Mouse (Mus musculus): ENCODE data around the gene Krtap7-1. TPM values are rescaled to one million over a fixed set of nuclear protein-coding genes. Genes with fewer than 3 reads are reported as not detected.

Gene Krtap7-1
- 3.0 and 11.7 TPM in 2 replicates for polyA plus RNA-seq (2015; fragmentation: Nextera tagmentation; extraction: Ambion mirVana)

DNA sequence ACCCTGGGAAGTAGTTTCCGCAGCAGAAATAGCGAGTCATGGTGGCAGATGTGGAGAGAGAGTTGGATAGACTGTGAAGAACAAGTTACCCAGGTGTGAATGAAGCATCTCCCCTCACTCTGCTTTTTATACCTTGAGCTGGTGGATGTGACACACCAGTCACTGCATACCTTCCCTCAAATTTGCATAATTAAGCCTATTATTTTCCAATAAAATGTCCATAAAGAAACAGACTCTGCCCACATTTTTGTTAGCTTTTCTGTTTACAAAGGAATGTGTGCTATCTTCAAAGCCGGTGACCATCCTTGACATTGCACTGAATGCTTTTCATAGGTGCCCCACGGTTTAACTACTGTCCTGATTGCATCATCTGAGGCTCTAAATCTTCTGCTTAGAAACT, at the start of gene Krtap7-1:
Krtap7-1 (minus strand) TSS at position 101 of the 400 bp plus-strand sequence.
- Histone ChIP-seq H3K9me3 (replicated peaks) (no peaks in the 10 kb centered on the region), H3K4me3 (replicated peaks) (no peak within 1 kb of the TSS), H3K9ac (no peak within 1 kb of the TSS), H3K4me2 (replicated peaks) (no peak within 1 kb of the TSS), H3K4me1 (no peaks in the 10 kb centered on the region), H3K27me3 (no peaks in the 10 kb centered on the region), H3K27ac (replicated peaks) (no peak within 1 kb of the TSS), H3K36me3 (no peaks in the 10 kb centered on the region)
- WGBS = 81% methylated on average over 4 of the region's 4 CpGs
- ATAC-seq (ENCODE audit: insufficient number of reproducible peaks, low FRiP score, low TSS enrichment, low read depth) = no peak

DNA sequence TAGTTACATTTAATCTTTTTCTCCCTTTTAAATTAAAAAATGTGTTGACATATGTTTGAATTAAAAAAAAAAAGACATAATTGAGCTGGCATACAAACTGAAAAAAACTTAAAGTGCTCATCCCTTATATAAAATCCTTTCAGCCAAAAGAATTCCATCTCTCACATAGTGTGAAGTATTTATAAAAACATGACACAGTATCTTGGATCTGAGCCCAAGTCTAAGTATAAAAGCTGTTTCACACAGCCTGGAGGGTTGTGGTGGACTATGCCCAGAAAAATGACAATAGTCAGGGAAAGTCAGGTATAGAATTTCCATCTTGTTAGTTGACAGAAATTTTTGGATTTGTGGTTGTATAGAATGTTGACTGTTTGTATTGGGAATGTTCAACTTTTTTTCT, 42.2 kb upstream of the Krtap7-1 start:
- Histone ChIP-seq H3K9ac (no peak overlapping the region), H3K4me2 (replicated peaks) (no peak overlapping the region), H3K4me3 (replicated peaks) (no peak overlapping the region), H3K4me1 (no peaks in the 10 kb centered on the region), H3K27me3 (no peaks in the 10 kb centered on the region), H3K36me3 (no peaks in the 10 kb centered on the region), H3K27ac (replicated peaks) (no peak overlapping the region), H3K9me3 (replicated peaks) (no peaks in the 10 kb centered on the region)
- no peak for ATAC-seq (ENCODE audit: insufficient number of reproducible peaks, low FRiP score, low TSS enrichment, low read depth)

DNA sequence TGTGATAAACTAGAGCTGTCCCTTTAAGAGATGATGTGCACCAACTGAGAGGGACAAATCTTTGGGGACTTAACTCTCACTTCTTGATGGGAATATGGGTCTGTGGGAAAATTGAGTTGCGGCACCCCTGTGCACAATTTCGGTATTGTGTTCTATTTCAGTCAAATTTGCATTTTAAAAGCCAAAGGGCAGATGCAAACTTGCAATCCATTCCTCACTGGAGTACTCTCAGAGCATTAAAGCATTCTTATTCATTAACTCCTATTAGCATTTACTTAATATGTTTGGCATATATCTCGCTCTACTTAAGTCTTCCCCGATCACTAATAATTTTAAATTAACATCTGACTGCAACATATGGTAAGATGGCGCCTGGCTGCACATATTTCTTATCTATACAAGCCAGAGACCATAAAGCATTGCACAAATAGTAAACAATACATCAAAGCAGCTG, 29.9 kb upstream of the Krtap7-1 start:
- Histone ChIP-seq H3K36me3 (no peaks in the 10 kb centered on the region), H3K4me1 (no peaks in the 10 kb centered on the region), H3K27me3 (no peaks in the 10 kb centered on the region), H3K27ac (replicated peaks) (no peak overlapping the region), H3K9me3 (replicated peaks) (no peaks in the 10 kb centered on the region), H3K9ac (no peak overlapping the region), H3K4me3 (replicated peaks) (no peak overlapping the region), H3K4me2 (replicated peaks) (no peak overlapping the region)
- ATAC-seq (ENCODE audit: insufficient number of reproducible peaks, low FRiP score, low TSS enrichment, low read depth) = no peak
- WGBS = 76% methylated on average over 5 of the region's 5 CpGs

DNA sequence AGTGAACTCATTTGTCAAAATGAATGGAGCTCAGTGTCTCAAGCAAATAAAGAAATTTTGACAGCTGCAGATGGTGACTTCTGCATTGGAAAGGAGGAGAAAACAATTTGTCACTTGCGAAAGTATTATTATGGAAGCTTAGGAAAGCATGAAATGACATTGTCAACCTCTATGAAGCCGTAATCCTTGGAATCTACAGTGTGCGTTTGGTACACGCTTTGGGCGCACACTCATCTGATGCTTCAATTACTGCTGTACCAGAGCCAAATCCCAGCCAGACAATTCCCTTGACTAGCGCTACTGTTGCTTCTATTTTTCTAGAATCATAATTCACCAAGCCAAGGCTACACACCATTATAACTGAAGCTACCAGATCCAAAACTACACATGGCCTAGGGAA, 29.2 kb upstream of the Krtap7-1 start:
- no peak overlapping the region for H3K9ac ChIP-seq
- no peaks in the 10 kb centered on the region for H3K9me3 ChIP-seq (replicated peaks)
- ATAC-seq (ENCODE audit: insufficient number of reproducible peaks, low FRiP score, low TSS enrichment, low read depth) = no peak
- H3K4me1 ChIP-seq = no peaks in the 10 kb centered on the region
- H3K27ac ChIP-seq (replicated peaks) = no peak overlapping the region
- WGBS = 84% methylated on average over 6 of the region's 6 CpGs
- no peak overlapping the region for H3K4me2 ChIP-seq (replicated peaks)
- H3K27me3 ChIP-seq = no peaks in the 10 kb centered on the region
- H3K36me3 ChIP-seq = no peaks in the 10 kb centered on the region
- H3K4me3 ChIP-seq (replicated peaks) = no peak overlapping the region

DNA sequence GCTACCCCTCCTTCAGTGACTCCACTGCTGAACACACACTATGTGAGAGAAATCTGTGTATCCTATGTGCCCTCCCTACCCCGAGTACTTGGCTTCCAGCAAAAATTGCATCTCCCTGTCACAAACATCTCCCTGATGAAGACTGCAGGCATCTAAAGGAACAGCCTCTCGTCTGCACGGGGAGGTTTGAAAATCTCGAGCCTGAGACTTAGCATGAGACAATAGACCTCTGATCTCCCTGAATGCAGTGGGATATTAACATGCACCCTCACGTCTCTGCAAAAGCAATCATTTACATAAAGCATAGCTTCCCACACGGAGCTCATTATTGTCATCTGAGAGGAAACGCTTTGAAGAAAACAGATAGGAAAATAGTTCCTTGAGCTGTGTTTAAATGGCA, 22.4 kb upstream of the Krtap7-1 start:
- Histone ChIP-seq H3K36me3 (no peaks in the 10 kb centered on the region), H3K4me1 (no peaks in the 10 kb centered on the region), H3K9ac (no peak overlapping the region), H3K4me2 (replicated peaks) (no peak overlapping the region), H3K4me3 (replicated peaks) (no peak overlapping the region), H3K27me3 (no peaks in the 10 kb centered on the region), H3K27ac (replicated peaks) (no peak overlapping the region), H3K9me3 (replicated peaks) (no peaks in the 10 kb centered on the region)
- WGBS = 29% methylated on average over 7 of the region's 7 CpGs
- ATAC-seq (ENCODE audit: insufficient number of reproducible peaks, low FRiP score, low TSS enrichment, low read depth) = no peak

DNA sequence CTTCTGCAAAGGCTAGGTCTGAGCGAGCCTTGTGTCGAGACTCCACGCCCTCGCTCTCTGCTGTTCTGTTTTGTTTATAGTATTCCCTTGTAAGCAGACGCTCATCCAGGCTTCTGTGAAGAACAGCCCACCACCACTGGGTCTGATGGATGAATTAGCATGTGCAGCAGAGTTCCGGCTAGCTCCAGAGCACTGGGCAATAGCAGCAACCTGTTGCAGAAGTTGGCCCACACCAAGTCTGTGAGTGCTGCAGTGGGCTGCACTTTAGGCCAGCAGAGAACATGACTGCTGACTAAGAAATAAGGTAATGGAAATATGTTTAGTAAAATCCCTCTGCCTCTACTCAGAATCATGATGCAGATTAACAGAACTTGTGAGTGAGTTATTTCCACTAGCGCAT, 21.7 kb upstream of the Krtap7-1 start:
- H3K27me3 ChIP-seq = no peaks in the 10 kb centered on the region
- H3K9ac ChIP-seq = no peak overlapping the region
- WGBS = 66% methylated on average over 7 of the region's 7 CpGs
- no peaks in the 10 kb centered on the region for H3K9me3 ChIP-seq (replicated peaks)
- no peak overlapping the region for H3K4me3 ChIP-seq (replicated peaks)
- no peak overlapping the region for H3K27ac ChIP-seq (replicated peaks)
- no peak overlapping the region for H3K4me2 ChIP-seq (replicated peaks)
- no peaks in the 10 kb centered on the region for H3K36me3 ChIP-seq
- no peak for ATAC-seq (ENCODE audit: insufficient number of reproducible peaks, low FRiP score, low TSS enrichment, low read depth)
- H3K4me1 ChIP-seq = no peaks in the 10 kb centered on the region

DNA sequence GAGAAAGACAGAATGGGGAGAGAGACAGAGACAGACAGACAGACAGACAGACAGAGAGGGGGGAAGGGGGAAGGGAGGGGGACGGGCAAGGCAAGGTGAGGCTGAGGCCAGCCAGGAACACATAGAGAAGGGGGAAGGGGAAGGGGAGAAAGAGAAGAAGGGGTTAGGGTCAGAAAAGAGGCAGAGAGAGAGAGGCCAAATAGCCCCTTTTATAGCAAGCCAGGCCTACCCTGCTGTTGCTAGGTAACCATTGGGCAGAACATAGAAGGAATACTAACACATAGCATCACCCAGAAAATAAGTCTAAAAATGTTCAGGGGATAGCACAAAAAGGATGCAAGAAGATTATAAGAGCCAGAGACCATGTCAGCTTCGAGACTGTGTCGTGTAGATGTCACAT, 20.3 kb upstream of the Krtap7-1 start:
- no peak for ATAC-seq (ENCODE audit: insufficient number of reproducible peaks, low FRiP score, low TSS enrichment, low read depth)
- Histone ChIP-seq H3K9me3 (replicated peaks) (no peaks in the 10 kb centered on the region), H3K4me3 (replicated peaks) (no peak overlapping the region), H3K9ac (no peak overlapping the region), H3K4me2 (replicated peaks) (no peak overlapping the region), H3K4me1 (no peaks in the 10 kb centered on the region), H3K27ac (replicated peaks) (no peak overlapping the region), H3K27me3 (no peaks in the 10 kb centered on the region), H3K36me3 (no peaks in the 10 kb centered on the region)
- 87% methylated on average over 3 of the region's 3 CpGs for WGBS

DNA sequence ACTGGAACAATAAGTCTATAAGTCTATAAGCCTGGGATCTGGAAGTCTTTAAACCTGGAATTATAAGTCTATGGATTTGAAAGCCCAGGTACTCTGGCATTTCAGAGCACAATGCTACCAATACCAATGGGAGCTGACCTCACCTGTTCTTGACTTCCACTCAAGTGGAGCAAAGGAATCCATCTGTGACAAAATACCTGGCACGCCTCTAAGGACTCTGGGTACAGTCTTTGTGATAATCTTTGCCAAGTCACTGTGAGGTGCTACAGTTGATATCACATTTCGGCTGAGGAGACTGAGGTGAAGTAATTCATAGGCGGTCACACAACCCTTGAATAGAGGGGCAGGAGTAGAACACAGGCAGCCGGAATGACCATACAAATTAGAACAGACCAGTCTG, 12.9 kb upstream of the Krtap7-1 start:
- no peak overlapping the region for H3K4me3 ChIP-seq (replicated peaks)
- ATAC-seq (ENCODE audit: insufficient number of reproducible peaks, low FRiP score, low TSS enrichment, low read depth) = no peak

DNA sequence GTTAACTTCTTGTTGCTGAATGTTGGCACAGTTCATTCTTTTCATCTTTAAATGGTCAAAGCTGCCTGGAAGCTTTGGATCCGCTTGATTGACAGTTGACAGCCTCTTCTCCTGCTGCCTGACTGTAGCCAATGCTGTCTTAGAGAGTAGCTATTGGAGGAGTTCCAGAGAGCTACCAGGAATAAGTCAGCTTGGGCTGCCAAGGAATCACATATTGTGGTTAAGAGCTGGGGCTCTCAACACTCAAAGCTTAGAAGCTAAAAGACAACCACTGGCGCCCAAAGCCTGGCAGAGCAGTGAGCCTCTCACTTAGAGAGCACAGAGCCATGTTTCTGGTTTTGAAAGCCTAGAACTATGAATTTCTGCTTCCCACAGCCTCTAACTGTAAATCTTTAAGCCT, 12.4 kb upstream of the Krtap7-1 start:
- Histone ChIP-seq H3K9me3 (replicated peaks) (no peaks in the 10 kb centered on the region), H3K4me2 (replicated peaks) (no peak overlapping the region), H3K27ac (replicated peaks) (no peak overlapping the region), H3K9ac (no peak overlapping the region), H3K36me3 (no peaks in the 10 kb centered on the region), H3K4me3 (replicated peaks) (no peak overlapping the region), H3K27me3 (no peaks in the 10 kb centered on the region), H3K4me1 (no peaks in the 10 kb centered on the region)
- ATAC-seq (ENCODE audit: insufficient number of reproducible peaks, low FRiP score, low TSS enrichment, low read depth) = peak; percentile 60; the same call in 1 of the 2 replicates
- 82% methylated on average over 2 of the region's 2 CpGs for WGBS

More for the DNA sequence above, 12.9 kb upstream of the Krtap7-1 start:
- WGBS = 87% methylated on average over 4 of the region's 4 CpGs
- H3K4me1 ChIP-seq = no peaks in the 10 kb centered on the region
- no peak overlapping the region for H3K4me2 ChIP-seq (replicated peaks)
- no peaks in the 10 kb centered on the region for H3K27me3 ChIP-seq
- H3K9ac ChIP-seq = no peak overlapping the region
- no peaks in the 10 kb centered on the region for H3K9me3 ChIP-seq (replicated peaks)
- no peaks in the 10 kb centered on the region for H3K36me3 ChIP-seq
- H3K27ac ChIP-seq (replicated peaks) = no peak overlapping the region

DNA sequence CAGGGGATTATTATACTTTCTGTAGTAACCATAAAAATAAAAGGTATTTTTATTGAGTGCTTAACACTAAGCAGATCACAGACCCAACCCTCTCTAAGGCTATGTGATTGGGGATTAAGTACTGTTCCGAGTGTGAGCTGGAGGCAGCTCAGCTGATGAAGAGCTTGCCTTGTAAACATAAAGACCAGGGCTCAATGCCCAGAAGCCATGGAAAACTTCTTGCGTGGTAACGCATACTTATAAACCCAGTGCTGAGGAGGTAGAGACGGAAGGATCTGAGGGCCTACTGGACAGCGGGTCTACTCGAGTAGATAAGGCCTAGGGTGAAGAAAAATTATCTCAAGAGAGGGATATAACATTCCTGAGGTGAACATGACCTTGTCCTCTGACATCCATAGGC, 12.0 kb upstream of the Krtap7-1 start:
- H3K36me3 ChIP-seq = no peaks in the 10 kb centered on the region
- no peaks in the 10 kb centered on the region for H3K9me3 ChIP-seq (replicated peaks)
- no peak overlapping the region for H3K27ac ChIP-seq (replicated peaks)
- 86% methylated on average over 6 of the region's 6 CpGs for WGBS
- H3K4me3 ChIP-seq (replicated peaks) = no peak overlapping the region
- H3K27me3 ChIP-seq = no peaks in the 10 kb centered on the region
- H3K9ac ChIP-seq = no peak overlapping the region
- H3K4me1 ChIP-seq = no peaks in the 10 kb centered on the region
- 0 out of 2 replicates have a peak, but pooled peaks have one; percentile 40 for ATAC-seq (ENCODE audit: insufficient number of reproducible peaks, low FRiP score, low TSS enrichment, low read depth)
- H3K4me2 ChIP-seq (replicated peaks) = no peak overlapping the region

DNA sequence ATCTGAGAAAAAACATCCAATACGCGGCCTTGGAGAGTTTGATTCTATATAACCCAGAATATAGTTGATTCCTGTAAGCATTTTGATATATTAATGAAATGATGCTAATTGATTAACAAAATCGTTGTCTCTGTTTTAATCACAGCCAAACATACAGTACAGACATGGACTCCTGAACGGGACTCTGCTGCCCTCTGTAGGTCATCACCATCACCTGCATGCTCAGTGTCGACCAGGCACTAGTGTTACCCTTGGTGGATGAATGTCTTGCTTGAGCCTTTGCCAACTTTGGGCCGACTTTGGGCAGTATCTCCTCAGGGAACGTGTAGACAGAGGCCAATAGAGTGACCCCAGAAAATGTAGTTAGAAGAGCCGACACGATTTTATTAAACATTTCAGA, 9.5 kb upstream of the Krtap7-1 start:
- H3K27ac ChIP-seq (replicated peaks) = no peak overlapping the region
- no peak overlapping the region for H3K4me3 ChIP-seq (replicated peaks)
- 59% methylated on average over 9 of the region's 9 CpGs for WGBS
- no peaks in the 10 kb centered on the region for H3K9me3 ChIP-seq (replicated peaks)
- H3K4me2 ChIP-seq (replicated peaks) = no peak overlapping the region
- no peak overlapping the region for H3K9ac ChIP-seq
- no peak for ATAC-seq (ENCODE audit: insufficient number of reproducible peaks, low FRiP score, low TSS enrichment, low read depth)
- no peaks in the 10 kb centered on the region for H3K4me1 ChIP-seq
- H3K36me3 ChIP-seq = no peaks in the 10 kb centered on the region
- no peaks in the 10 kb centered on the region for H3K27me3 ChIP-seq

DNA sequence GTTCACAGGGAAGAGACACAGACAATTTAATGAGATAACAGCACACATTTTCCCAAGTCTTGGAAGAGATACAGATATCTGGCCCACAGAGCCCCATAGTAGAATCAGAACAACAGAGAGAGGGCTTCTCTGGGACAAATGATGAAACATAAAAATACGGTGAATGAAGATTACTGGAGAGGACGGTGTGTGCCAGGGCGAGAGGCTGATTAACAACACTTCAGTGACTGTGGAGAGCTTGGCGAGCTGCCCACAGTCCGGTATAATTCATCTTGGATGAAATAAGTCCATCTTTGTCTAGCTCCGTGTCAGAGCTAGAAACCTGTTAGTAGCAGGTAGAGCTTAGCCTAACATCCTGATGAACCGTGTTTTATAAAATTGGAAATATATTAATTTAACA, 5.3 kb upstream of the Krtap7-1 start:
- Histone ChIP-seq H3K4me3 (replicated peaks) (no peak overlapping the region), H3K36me3 (no peaks in the 10 kb centered on the region), H3K4me2 (replicated peaks) (no peak overlapping the region), H3K27ac (replicated peaks) (no peak overlapping the region), H3K9ac (no peak overlapping the region), H3K4me1 (no peaks in the 10 kb centered on the region), H3K27me3 (no peaks in the 10 kb centered on the region), H3K9me3 (replicated peaks) (no peaks in the 10 kb centered on the region)
- ATAC-seq (ENCODE audit: insufficient number of reproducible peaks, low FRiP score, low TSS enrichment, low read depth) = no peak
- WGBS = 79% methylated on average over 7 of the region's 7 CpGs

Data from embryonic facial prominence, embryonic 15.5 days (tissue).